Mouse (Mus musculus): Measurements from ENCODE around the gene Tead2. TPM values are rescaled to one million over a fixed set of nuclear protein-coding genes. Genes with fewer than 3 reads are reported as not detected.
"Not testable (repeated sequence)": the region's sequence is repeated elsewhere in the genome, so short reads cannot be mapped to it uniquely, and the experiment has no call there.

The Tead2 gene
- polyA plus RNA-seq, 1 experiment: 4.7 TPM

- no peak overlapping the region for H3K27ac ChIP-seq (ENCODE audit: insufficient read depth, low read length)
- TF ChIP-seq POLR2A (IDR thresholded peaks at IDR 0.05; ENCODE audit: borderline replicate concordance, insufficient read depth, low read length): no peak
- TF ChIP-seq CTCF (IDR thresholded peaks at IDR 0.05; ENCODE audit: borderline replicate concordance, insufficient read depth, low read depth, low read length): no peak
- DNase-seq: no peak
- H3K4me1 ChIP-seq (ENCODE audit: control insufficient read depth, insufficient read depth, low read length): no peaks in the 10 kb centered on the region
- no peaks in the 10 kb centered on the region for H3K27me3 ChIP-seq (ENCODE audit: control insufficient read depth, insufficient read depth, low read length)
- WGBS: 90% methylated on average over 8 of the region's 8 CpGs
- no peak overlapping the region for H3K4me3 ChIP-seq (replicated peaks; ENCODE audit: insufficient read depth, low read depth, low read length)
Observed at GRCm38 (mm10) chr7:45253806-45254205, 38.3 kb downstream of the Tead2 start.

DNA sequence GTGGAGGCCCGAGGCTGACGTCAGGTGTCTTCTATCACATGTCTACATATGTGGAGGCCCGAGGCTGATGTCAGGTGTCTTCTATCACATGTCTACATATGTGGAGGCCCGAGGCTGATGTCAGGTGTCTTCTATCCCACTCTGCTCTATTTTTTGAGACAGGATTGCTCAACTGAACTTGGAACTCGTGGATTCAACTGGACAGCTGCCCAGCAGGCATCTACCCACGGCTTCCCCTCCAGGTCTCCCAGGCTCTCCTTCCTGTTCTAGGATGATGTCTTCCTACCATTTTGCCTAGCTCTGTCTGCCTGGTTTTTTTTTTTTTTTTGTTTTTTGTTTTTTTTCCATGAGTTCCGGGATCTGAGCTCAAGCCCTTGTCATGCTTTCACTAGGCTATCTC lies 40.3 kb downstream of the Tead2 start:
- not testable (repeated sequence) for H3K4me1 ChIP-seq (ENCODE audit: control insufficient read depth, insufficient read depth, low read length); H3K27me3 ChIP-seq (ENCODE audit: control insufficient read depth, insufficient read depth, low read length); DNase-seq; H3K4me3 ChIP-seq (replicated peaks; ENCODE audit: insufficient read depth, low read depth, low read length); H3K27ac ChIP-seq (ENCODE audit: insufficient read depth, low read length)
- WGBS: 77% methylated on average over 7 of the region's 7 CpGs

DNA sequence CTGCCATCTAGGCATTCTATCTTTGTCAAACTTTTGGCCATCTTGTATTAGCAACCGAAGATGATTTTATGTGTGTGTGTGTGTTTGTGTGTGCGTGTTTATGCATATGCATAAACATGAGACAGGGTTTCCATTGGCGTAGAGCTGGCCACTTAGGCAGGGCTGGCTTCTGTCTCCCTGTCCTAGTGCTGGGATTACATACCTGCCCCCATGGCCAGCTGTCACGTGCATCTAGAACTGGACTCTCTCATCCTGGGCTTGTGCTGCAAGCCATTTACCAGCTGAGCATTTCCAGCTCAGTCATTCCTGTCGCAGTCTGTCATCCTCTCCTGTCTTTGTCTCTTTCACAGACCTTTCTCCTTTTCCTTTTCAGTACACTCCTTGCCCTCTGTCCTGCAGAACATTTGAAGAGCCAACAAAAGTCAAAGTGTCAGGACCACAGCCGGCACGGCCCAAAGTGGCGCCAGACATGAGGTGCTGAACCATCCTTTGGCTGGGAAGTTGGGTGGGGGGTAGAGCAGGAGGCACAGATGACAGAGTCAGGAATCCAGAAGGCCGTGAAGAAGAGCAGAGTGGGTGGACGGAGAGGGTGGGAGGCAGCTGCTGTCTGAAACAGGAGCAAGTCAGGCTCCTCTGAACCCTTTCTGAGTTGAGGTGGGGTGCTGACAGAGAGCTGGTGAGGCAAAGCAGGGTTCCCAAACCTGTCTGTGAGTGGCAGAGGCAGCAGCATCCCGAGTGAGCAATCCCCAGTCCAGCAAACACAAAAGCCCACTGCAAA lies 41.7 kb downstream of the Tead2 start:
- WGBS: 34% methylated on average over 11 of the region's 11 CpGs
- no peak for DNase-seq
- H3K27me3 ChIP-seq (ENCODE audit: control insufficient read depth, insufficient read depth, low read length): no peaks in the 10 kb centered on the region
- no peak overlapping the region for H3K4me3 ChIP-seq (replicated peaks; ENCODE audit: insufficient read depth, low read depth, low read length)
- no peaks in the 10 kb centered on the region for H3K4me1 ChIP-seq (ENCODE audit: control insufficient read depth, insufficient read depth, low read length)
- no peak overlapping the region for H3K27ac ChIP-seq (ENCODE audit: insufficient read depth, low read length)
- TF ChIP-seq POLR2A (IDR thresholded peaks at IDR 0.05; ENCODE audit: borderline replicate concordance, insufficient read depth, low read length): no peak
- no peak for TF ChIP-seq CTCF (IDR thresholded peaks at IDR 0.05; ENCODE audit: borderline replicate concordance, insufficient read depth, low read depth, low read length)

GRCm38 (mm10) chr7:45259281-45259680 lies 43.7 kb downstream of the Tead2 start:
- H3K27me3 ChIP-seq (ENCODE audit: control insufficient read depth, insufficient read depth, low read length): no peaks in the 10 kb centered on the region
- DNase-seq: no peak
- TF ChIP-seq POLR2A (IDR thresholded peaks at IDR 0.05; ENCODE audit: borderline replicate concordance, insufficient read depth, low read length): no peak
- TF ChIP-seq CTCF (IDR thresholded peaks at IDR 0.05; ENCODE audit: borderline replicate concordance, insufficient read depth, low read depth, low read length): no peak
- no peak overlapping the region for H3K4me3 ChIP-seq (replicated peaks; ENCODE audit: insufficient read depth, low read depth, low read length)
- H3K27ac ChIP-seq (ENCODE audit: insufficient read depth, low read length): no peak overlapping the region
- WGBS: 87% methylated on average over 8 of the region's 8 CpGs
- no peaks in the 10 kb centered on the region for H3K4me1 ChIP-seq (ENCODE audit: control insufficient read depth, insufficient read depth, low read length)

- 43% methylated on average over 7 of the region's 7 CpGs for WGBS
- no peak for DNase-seq
- no peaks in the 10 kb centered on the region for H3K4me1 ChIP-seq (ENCODE audit: control insufficient read depth, insufficient read depth, low read length)
- H3K27ac ChIP-seq (ENCODE audit: insufficient read depth, low read length): no peak overlapping the region
- TF ChIP-seq POLR2A (IDR thresholded peaks at IDR 0.05; ENCODE audit: borderline replicate concordance, insufficient read depth, low read length): no peak
- no peak for TF ChIP-seq CTCF (IDR thresholded peaks at IDR 0.05; ENCODE audit: borderline replicate concordance, insufficient read depth, low read depth, low read length)
- no peak overlapping the region for H3K4me3 ChIP-seq (replicated peaks; ENCODE audit: insufficient read depth, low read depth, low read length)
- H3K27me3 ChIP-seq (ENCODE audit: control insufficient read depth, insufficient read depth, low read length): no peaks in the 10 kb centered on the region
Observed at GRCm38 (mm10) chr7:45262266-45262665, 46.7 kb downstream of the Tead2 start.

DNA sequence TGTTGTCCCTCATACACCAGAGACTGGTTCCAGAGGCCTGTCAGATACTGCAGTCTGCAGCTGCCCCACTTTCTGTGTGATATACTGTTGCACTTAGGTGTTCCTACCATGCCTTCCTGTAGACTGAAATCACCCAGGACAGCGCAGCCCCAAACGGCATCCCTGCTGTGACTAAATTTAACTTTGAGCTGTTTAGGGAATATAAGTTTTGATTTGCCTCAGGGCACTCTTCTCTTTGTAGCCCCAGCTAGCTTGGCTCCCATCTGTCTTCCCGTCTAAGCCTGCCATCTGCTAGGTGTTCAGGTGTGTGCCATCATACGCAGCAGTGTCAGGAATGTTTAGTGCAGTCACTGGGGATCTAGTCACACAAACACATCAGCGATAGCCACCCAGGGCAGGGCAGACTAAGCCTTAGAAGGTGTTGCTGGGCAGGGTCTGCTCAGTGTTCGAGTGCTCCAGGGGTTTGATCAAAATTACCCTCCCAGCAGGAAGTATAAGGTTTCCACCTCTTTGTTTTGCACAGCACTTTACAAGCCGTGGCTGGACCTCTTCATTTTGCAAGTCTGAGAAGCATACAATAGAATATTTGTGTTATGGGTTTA lies 47.6 kb downstream of the Tead2 start:
- no peak for DNase-seq
- no peak overlapping the region for H3K27ac ChIP-seq (ENCODE audit: insufficient read depth, low read length)
- H3K4me3 ChIP-seq (replicated peaks; ENCODE audit: insufficient read depth, low read depth, low read length): no peak overlapping the region

GRCm38 (mm10) chr7:45264348-45264747 lies 48.8 kb downstream of the Tead2 start:
- 68% methylated on average over 3 of the region's 3 CpGs for WGBS
- no peak for TF ChIP-seq CTCF (IDR thresholded peaks at IDR 0.05; ENCODE audit: borderline replicate concordance, insufficient read depth, low read depth, low read length)
- TF ChIP-seq POLR2A (IDR thresholded peaks at IDR 0.05; ENCODE audit: borderline replicate concordance, insufficient read depth, low read length): no peak
- no peaks in the 10 kb centered on the region for H3K4me1 ChIP-seq (ENCODE audit: control insufficient read depth, insufficient read depth, low read length)
- H3K27me3 ChIP-seq (ENCODE audit: control insufficient read depth, insufficient read depth, low read length): no peaks in the 10 kb centered on the region
- DNase-seq: no peak
- no peak overlapping the region for H3K4me3 ChIP-seq (replicated peaks; ENCODE audit: insufficient read depth, low read depth, low read length)
- H3K27ac ChIP-seq (ENCODE audit: insufficient read depth, low read length): no peak overlapping the region

More for the DNA sequence above, 47.6 kb downstream of the Tead2 start:
- no peak for TF ChIP-seq CTCF (IDR thresholded peaks at IDR 0.05; ENCODE audit: borderline replicate concordance, insufficient read depth, low read depth, low read length)
- no peak for TF ChIP-seq POLR2A (IDR thresholded peaks at IDR 0.05; ENCODE audit: borderline replicate concordance, insufficient read depth, low read length)
- WGBS: 51% methylated on average over 7 of the region's 7 CpGs
- Histone ChIP-seq H3K4me1 (ENCODE audit: control insufficient read depth, insufficient read depth, low read length) (no peaks in the 10 kb centered on the region), H3K27me3 (ENCODE audit: control insufficient read depth, insufficient read depth, low read length) (no peaks in the 10 kb centered on the region)

- DNase-seq: no peak
- Histone ChIP-seq H3K27me3 (ENCODE audit: control insufficient read depth, insufficient read depth, low read length) (no peaks in the 10 kb centered on the region), H3K27ac (ENCODE audit: insufficient read depth, low read length) (no peak overlapping the region), H3K4me3 (replicated peaks; ENCODE audit: insufficient read depth, low read depth, low read length) (no peak overlapping the region), H3K4me1 (ENCODE audit: control insufficient read depth, insufficient read depth, low read length) (no peaks in the 10 kb centered on the region)
- TF ChIP-seq POLR2A (IDR thresholded peaks at IDR 0.05; ENCODE audit: borderline replicate concordance, insufficient read depth, low read length) (no peak), CTCF (IDR thresholded peaks at IDR 0.05; ENCODE audit: borderline replicate concordance, insufficient read depth, low read depth, low read length) (no peak)
- 78% methylated on average over 1 of the region's 1 CpGs for WGBS
Observed at GRCm38 (mm10) chr7:45265518-45265917, 50.0 kb downstream of the Tead2 start.
